7 mouse cellular contexts compared by ENCODE assay signal in the genomic region with DNA sequence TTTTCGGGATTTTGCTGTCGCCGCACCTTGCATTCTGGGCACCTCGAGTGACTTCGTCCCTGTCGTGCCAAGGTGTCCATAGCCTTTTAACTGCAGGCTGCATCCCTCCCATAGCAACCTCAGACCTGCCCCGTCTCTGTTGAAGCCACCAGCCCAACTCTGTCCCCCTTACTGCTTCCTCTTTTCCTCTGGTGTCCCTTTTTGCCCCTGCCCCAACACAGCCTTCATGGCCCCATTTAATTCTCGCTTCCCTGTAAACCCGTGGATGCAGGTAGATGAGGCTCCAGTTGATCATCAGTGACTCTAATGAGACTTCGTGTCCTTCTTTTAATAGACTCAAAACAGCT. TPM values are rescaled to one million over a fixed set of nuclear protein-coding genes. Genes with fewer than 3 reads are reported as not detected.
DNase-seq lines count a peak whose midpoint lies in the region; ATAC-seq lines count a peak whose summit lies in the region.

No protein-coding gene starts in this region.

- peak overlapping the region; percentile 98 for H3K9ac ChIP-seq in neural tube, embryonic 11.5 days (ENCODE audit: low read length)
- peak overlapping the region; percentile 97 for H3K9ac ChIP-seq in forebrain, embryonic 11.5 days (ENCODE audit: low read length)
- H3K9ac ChIP-seq in liver, embryonic 13.5 days = peak overlapping the region; percentile 98
- H3K9ac ChIP-seq in stomach, embryonic 16.5 days (ENCODE audit: low read length) = peak overlapping the region; percentile 94

- H3K9me3 ChIP-seq in neural tube, embryonic 11.5 days (ENCODE audit: control insufficient read depth, low read length) = no peaks in the 10 kb centered on the region
- H3K9me3 ChIP-seq in forebrain, embryonic 11.5 days (ENCODE audit: control insufficient read depth, low read length) = no peaks in the 10 kb centered on the region
- no peaks in the 10 kb centered on the region for H3K9me3 ChIP-seq in liver, embryonic 13.5 days (replicated peaks)
- H3K9me3 ChIP-seq in stomach, embryonic 16.5 days (replicated peaks; ENCODE audit: control insufficient read depth, low read length) = no peaks in the 10 kb centered on the region

- peak overlapping the region; percentile 75 for H3K4me2 ChIP-seq in neural tube, embryonic 11.5 days (ENCODE audit: low read depth)
- H3K4me2 ChIP-seq in forebrain, embryonic 11.5 days (ENCODE audit: low read depth, low read length, severe bottlenecking) = peak overlapping the region; percentile 88
- peak overlapping the region; percentile 97 for H3K4me2 ChIP-seq in liver, embryonic 13.5 days
- peak overlapping the region; percentile 94 for H3K4me2 ChIP-seq in stomach, embryonic 16.5 days (ENCODE audit: low read depth, low read length)

- ATAC-seq in neural tube, embryonic 11.5 days (ENCODE audit: insufficient read depth, low FRiP score, low TSS enrichment) = no peak
- ATAC-seq in forebrain, embryonic 11.5 days (replicated peaks; ENCODE audit: low FRiP score) = no peak
- ATAC-seq in liver, embryonic 13.5 days (ENCODE audit: low read depth) = no peak
- ATAC-seq in stomach, embryonic 16.5 days (ENCODE audit: insufficient read depth, low FRiP score) = no peak

- 5% methylated on average over 10 of the region's 10 CpGs for WGBS in neural tube, embryonic 11.5 days
- WGBS in forebrain, embryonic 11.5 days = 6% methylated on average over 10 of the region's 10 CpGs
- whole genome bisulfite sequencing in liver, embryonic 13.5 days (ENCODE audit: insufficient replicate concordance) = 2% methylated on average over 10 of the region's 10 CpGs
- WGBS in stomach, embryonic 16.5 days = 2% methylated on average over 10 of the region's 10 CpGs

- peak overlapping the region; percentile 95 for H3K4me3 ChIP-seq in neural tube, embryonic 11.5 days (ENCODE audit: low read depth, low read length)
- H3K4me3 ChIP-seq in forebrain, embryonic 11.5 days (ENCODE audit: low read depth, low read length) = peak overlapping the region; percentile 97
- H3K4me3 ChIP-seq in liver, embryonic 13.5 days (replicated peaks) = peak overlapping the region; percentile 95
- peak overlapping the region; percentile 82 for H3K4me3 ChIP-seq in stomach, embryonic 16.5 days (replicated peaks; ENCODE audit: low read length)

- no peaks in the 10 kb centered on the region for H3K27me3 ChIP-seq in neural tube, embryonic 11.5 days (ENCODE audit: control insufficient read depth, insufficient read depth, low read length)
- no peaks in the 10 kb centered on the region for H3K27me3 ChIP-seq in forebrain, embryonic 11.5 days (ENCODE audit: control insufficient read depth, insufficient read depth, low read length)
- no peaks in the 10 kb centered on the region for H3K27me3 ChIP-seq in liver, embryonic 13.5 days
- H3K27me3 ChIP-seq in stomach, embryonic 16.5 days (ENCODE audit: control insufficient read depth, insufficient read depth, low read length) = no peaks in the 10 kb centered on the region

- no peak for DNase-seq in neural tube, embryonic 11.5 days (ENCODE audit: low spot score)
- no peak for DNase-seq in neural tube, embryonic 10.5 days (ENCODE audit: extremely low spot score, low spot score)
- DNase-seq in forebrain, embryonic 11.5 days (ENCODE audit: low spot score) = no peak
- no peak for DNase-seq in liver, embryonic 13.5 days
- DNase-seq in thymus, postnatal 14 days = no peak
- DNase-seq in embryo, embryonic 9.5 days (ENCODE audit: extremely low spot score) = no peak

- H3K27ac ChIP-seq in neural tube, embryonic 11.5 days (ENCODE audit: low read depth, low read length) = peak overlapping the region; percentile 73
- no peak overlapping the region; the same call in 1 of the 2 replicates for H3K27ac ChIP-seq in forebrain, embryonic 11.5 days (ENCODE audit: low read depth, low read length)
- H3K27ac ChIP-seq in liver, embryonic 13.5 days = peak overlapping the region; percentile 80; the same call in 1 of the 2 replicates
- peak overlapping the region; percentile 83 for H3K27ac ChIP-seq in stomach, embryonic 16.5 days (ENCODE audit: low read length)

- H3K36me3 ChIP-seq in neural tube, embryonic 11.5 days (ENCODE audit: control insufficient read depth, insufficient read depth, low read length) = no peaks in the 10 kb centered on the region; the same call in 1 of the 2 replicates
- peaks cover 3% of the 10 kb centered on the region; the same call in 1 of the 2 replicates for H3K36me3 ChIP-seq in forebrain, embryonic 11.5 days (ENCODE audit: control insufficient read depth, insufficient read depth, low read length)
- peaks cover 34% of the 10 kb centered on the region for H3K36me3 ChIP-seq in liver, embryonic 13.5 days
- 0 out of 2 replicates have a peak, but pooled peaks cover 9% of the 10 kb centered on the region for H3K36me3 ChIP-seq in stomach, embryonic 16.5 days (ENCODE audit: control insufficient read depth, insufficient read depth, low read length)

- peaks cover 8% of the 10 kb centered on the region for H3K4me1 ChIP-seq in neural tube, embryonic 11.5 days (ENCODE audit: control insufficient read depth, insufficient read depth, low read length)
- peaks cover 11% of the 10 kb centered on the region; the same call in 1 of the 2 replicates for H3K4me1 ChIP-seq in forebrain, embryonic 11.5 days (replicated peaks; ENCODE audit: control insufficient read depth, insufficient read depth, low read length)
- H3K4me1 ChIP-seq in liver, embryonic 13.5 days (replicated peaks) = peaks cover 33% of the 10 kb centered on the region
- H3K4me1 ChIP-seq in stomach, embryonic 16.5 days (ENCODE audit: control insufficient read depth, insufficient read depth, low read length) = peaks cover 16% of the 10 kb centered on the region

RNA-seq across cellular contexts. Expression of gene Denr, which starts 0.6 kb away (rescaled TPM):
- 138 and 146 TPM in 2 replicates for polyA plus RNA-seq in neural tube, embryonic 11.5 days (2014; fragmentation: Nextera tagmentation; extraction: Ambion mirVana)
- 151 and 166 TPM in 2 replicates for polyA plus RNA-seq in forebrain, embryonic 11.5 days (2014; fragmentation: Nextera tagmentation; extraction: Ambion mirVana)
- 79.0 and 103 TPM in 2 replicates for polyA plus RNA-seq in liver, embryonic 13.5 days (2015; fragmentation: Nextera tagmentation; extraction: Ambion mirVana)
- 117 and 132 TPM in 2 replicates for polyA plus RNA-seq in stomach, embryonic 16.5 days (2015; fragmentation: Nextera tagmentation; extraction: Ambion mirVana)

RNA-seq across cellular contexts. Expression of gene Gm43518, which starts 19.6 kb away (rescaled TPM):
- polyA plus RNA-seq in neural tube, embryonic 11.5 days (2014; fragmentation: Nextera tagmentation; extraction: Ambion mirVana) = 0.45 TPM in 1 of 2 replicates, not detected in the other
- 1.3 and 1.6 TPM in 2 replicates for polyA plus RNA-seq in forebrain, embryonic 11.5 days (2014; fragmentation: Nextera tagmentation; extraction: Ambion mirVana)
- 0.92 and 1.2 TPM in 2 replicates for polyA plus RNA-seq in liver, embryonic 13.5 days (2015; fragmentation: Nextera tagmentation; extraction: Ambion mirVana)
- polyA plus RNA-seq in stomach, embryonic 16.5 days (2015; fragmentation: Nextera tagmentation; extraction: Ambion mirVana) = 1.8 and 3.2 TPM in 2 replicates

RNA-seq across cellular contexts. Expression of gene Ccdc62, which starts 22.9 kb away (rescaled TPM):
- 3.8 and 5.0 TPM in 2 replicates for polyA plus RNA-seq in neural tube, embryonic 11.5 days (2014; fragmentation: Nextera tagmentation; extraction: Ambion mirVana)
- polyA plus RNA-seq in forebrain, embryonic 11.5 days (2014; fragmentation: Nextera tagmentation; extraction: Ambion mirVana) = 3.9 and 6.7 TPM in 2 replicates
- 3.6 and 4.1 TPM in 2 replicates for polyA plus RNA-seq in liver, embryonic 13.5 days (2015; fragmentation: Nextera tagmentation; extraction: Ambion mirVana)
- polyA plus RNA-seq in stomach, embryonic 16.5 days (2015; fragmentation: Nextera tagmentation; extraction: Ambion mirVana) = 4.8 and 6.8 TPM in 2 replicates

RNA-seq across cellular contexts. Expression of gene Hcar1, which starts 27.8 kb away (rescaled TPM):
- not detected in 2 replicates for polyA plus RNA-seq in neural tube, embryonic 11.5 days (2014; fragmentation: Nextera tagmentation; extraction: Ambion mirVana)
- polyA plus RNA-seq in forebrain, embryonic 11.5 days (2014; fragmentation: Nextera tagmentation; extraction: Ambion mirVana) = 0.05 and 0.21 TPM in 2 replicates
- 0.09 and 0.14 TPM in 2 replicates for polyA plus RNA-seq in liver, embryonic 13.5 days (2015; fragmentation: Nextera tagmentation; extraction: Ambion mirVana)
- 6.1 and 6.3 TPM in 2 replicates for polyA plus RNA-seq in stomach, embryonic 16.5 days (2015; fragmentation: Nextera tagmentation; extraction: Ambion mirVana)

RNA-seq across cellular contexts. Expression of gene Hcar2, which starts 42.3 kb away (rescaled TPM):
- 0.16 TPM in 1 of 2 replicates, not detected in the other for polyA plus RNA-seq in neural tube, embryonic 11.5 days (2014; fragmentation: Nextera tagmentation; extraction: Ambion mirVana)
- not detected in 2 replicates for polyA plus RNA-seq in forebrain, embryonic 11.5 days (2014; fragmentation: Nextera tagmentation; extraction: Ambion mirVana)
- polyA plus RNA-seq in liver, embryonic 13.5 days (2015; fragmentation: Nextera tagmentation; extraction: Ambion mirVana) = 0.10 and 0.16 TPM in 2 replicates
- polyA plus RNA-seq in stomach, embryonic 16.5 days (2015; fragmentation: Nextera tagmentation; extraction: Ambion mirVana) = 6.5 and 8.7 TPM in 2 replicates
